In the genomic region with DNA sequence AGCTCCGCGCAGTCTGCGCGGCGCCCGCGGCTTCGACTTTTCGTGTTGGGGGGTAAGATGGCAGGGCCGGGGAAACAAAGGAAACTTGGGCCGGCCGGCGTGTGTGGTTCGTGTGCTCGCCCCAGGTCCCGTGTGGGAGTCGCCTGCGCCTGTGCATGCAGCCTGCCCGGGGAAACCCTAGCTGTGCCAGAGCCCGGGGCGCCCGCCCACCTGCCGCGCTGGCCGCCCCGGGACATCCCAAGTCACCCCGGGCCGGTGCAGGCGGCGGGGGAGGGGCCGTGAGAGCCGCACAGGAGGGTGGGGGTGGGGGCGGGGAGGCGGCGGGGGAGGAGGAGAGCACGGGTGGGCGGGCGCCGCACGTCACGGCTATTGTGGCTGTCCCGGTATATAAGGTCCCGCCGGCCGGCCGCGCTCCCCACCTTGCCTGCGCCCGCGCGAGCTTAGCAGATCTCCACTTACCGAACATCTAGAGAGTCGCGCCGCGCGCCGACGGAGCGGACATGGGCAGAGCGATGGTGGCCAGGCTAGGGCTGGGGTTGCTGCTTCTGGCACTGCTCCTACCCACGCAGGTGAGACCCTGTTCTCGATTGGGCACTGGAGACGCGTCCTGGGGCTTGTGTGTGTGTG, we compare ENCODE assay signal across 8 mouse cellular contexts. TPM values are rescaled to one million over a fixed set of nuclear protein-coding genes. Genes with fewer than 3 reads are reported as not detected.
DNase-seq lines count a peak whose midpoint lies in the region; ATAC-seq and TF ChIP-seq lines count a peak whose summit lies in the region.

No protein-coding gene starts in this region.

- no peaks in the 10 kb centered on the region for H3K9me3 ChIP-seq in ES-Bruce4 (replicated peaks; ENCODE audit: control insufficient read depth, insufficient read depth, low read length, poor library complexity, severe bottlenecking)
- H3K9me3 ChIP-seq in forebrain, embryonic 10.5 days: no peaks in the 10 kb centered on the region
- H3K9me3 ChIP-seq in limb, embryonic 13.5 days: no peaks in the 10 kb centered on the region
- H3K9me3 ChIP-seq in midbrain, embryonic 13.5 days: no peaks in the 10 kb centered on the region

- no peaks in the 10 kb centered on the region; the same call in 1 of the 2 replicates for H3K27me3 ChIP-seq in ES-Bruce4 (ENCODE audit: control insufficient read depth, insufficient read depth, low read length, poor library complexity, severe bottlenecking)
- peaks cover 22% of the 10 kb centered on the region for H3K27me3 ChIP-seq in forebrain, embryonic 10.5 days (ENCODE audit: poor library complexity, severe bottlenecking)
- no peaks in the 10 kb centered on the region for H3K27me3 ChIP-seq in limb, embryonic 13.5 days
- peaks cover 22% of the 10 kb centered on the region for H3K27me3 ChIP-seq in midbrain, embryonic 13.5 days

- DNase-seq in adrenal gland, adult 2 months: peak; percentile 78
- DNase-seq in forebrain, embryonic 10.5 days (ENCODE audit: extremely low spot score, low spot score): peak; percentile 86
- DNase-seq in heart, postnatal 4 days: peak; percentile 65
- peak; percentile 90 to 93 for DNase-seq in spleen, postnatal 36 days (ENCODE audit: low spot score in 2 of 2)
- no peak for DNase-seq in adipocyte (ENCODE audit: low spot score)

- no peak for TF ChIP-seq CTCF in ES-Bruce4 (IDR thresholded peaks at IDR 0.05; ENCODE audit: low read depth, low read length)

- no peaks in the 10 kb centered on the region for H3K36me3 ChIP-seq in ES-Bruce4 (ENCODE audit: control insufficient read depth, insufficient read depth, low read length, poor library complexity, severe bottlenecking)
- H3K36me3 ChIP-seq in forebrain, embryonic 10.5 days (replicated peaks): peaks cover 27% of the 10 kb centered on the region
- H3K36me3 ChIP-seq in limb, embryonic 13.5 days: peaks cover 27% of the 10 kb centered on the region
- H3K36me3 ChIP-seq in midbrain, embryonic 13.5 days: peaks cover 16% of the 10 kb centered on the region

- no peak overlapping the region for H3K27ac ChIP-seq in ES-Bruce4 (ENCODE audit: insufficient read depth, low read length)
- peak overlapping the region; percentile 96 for H3K27ac ChIP-seq in forebrain, embryonic 10.5 days
- H3K27ac ChIP-seq in limb, embryonic 13.5 days: peak overlapping the region; percentile 100
- H3K27ac ChIP-seq in midbrain, embryonic 13.5 days: peak overlapping the region; percentile 99

- ATAC-seq in limb, embryonic 13.5 days (ENCODE audit: low FRiP score, low read depth): peak; percentile 89
- peak; percentile 85 for ATAC-seq in midbrain, embryonic 13.5 days

- peak overlapping the region; percentile 60 for H3K9ac ChIP-seq in ES-Bruce4 (ENCODE audit: low read depth, poor library complexity, severe bottlenecking)
- H3K9ac ChIP-seq in limb, embryonic 13.5 days: peak overlapping the region; percentile 97
- H3K9ac ChIP-seq in midbrain, embryonic 13.5 days (replicated peaks): peak overlapping the region; percentile 98

- no peak for TF ChIP-seq EP300 in ES-Bruce4 (IDR thresholded peaks at IDR 0.05; ENCODE audit: insufficient read depth, low read depth, low read length)

- 0% methylated on average over 64 of the region's 65 CpGs for WGBS in forebrain, embryonic 10.5 days
- under 1% methylated on average over 46 of the region's 65 CpGs for WGBS in limb, embryonic 13.5 days
- 0% methylated on average over 47 of the region's 65 CpGs for WGBS in midbrain, embryonic 13.5 days

- peak overlapping the region; percentile 76 for H3K4me2 ChIP-seq in limb, embryonic 13.5 days (replicated peaks)
- H3K4me2 ChIP-seq in midbrain, embryonic 13.5 days (replicated peaks): peak overlapping the region; percentile 77

- no peak for TF ChIP-seq POLR2A in ES-Bruce4 (IDR thresholded peaks at IDR 0.05; ENCODE audit: insufficient read depth, low read length)

- no peaks in the 10 kb centered on the region for H3K4me1 ChIP-seq in ES-Bruce4 (ENCODE audit: control insufficient read depth, insufficient read depth, low read length)
- peaks cover 48% of the 10 kb centered on the region for H3K4me1 ChIP-seq in forebrain, embryonic 10.5 days
- H3K4me1 ChIP-seq in limb, embryonic 13.5 days: peaks cover 13% of the 10 kb centered on the region
- peaks cover 35% of the 10 kb centered on the region for H3K4me1 ChIP-seq in midbrain, embryonic 13.5 days (replicated peaks)

- peak overlapping the region; percentile 88 for H3K4me3 ChIP-seq in ES-Bruce4 (ENCODE audit: low read depth, low read length)
- H3K4me3 ChIP-seq in forebrain, embryonic 10.5 days: peak overlapping the region; percentile 75
- peak overlapping the region; percentile 83 for H3K4me3 ChIP-seq in limb, embryonic 13.5 days
- H3K4me3 ChIP-seq in midbrain, embryonic 13.5 days (replicated peaks): peak overlapping the region; percentile 66

RNA-seq across cellular contexts. Expression of gene Cd24a, which starts 0.8 kb away (rescaled TPM):
- 126 and 131 TPM in 2 replicates for polyA plus RNA-seq in ES-Bruce4 (2011; ENCODE audit: insufficient read depth, insufficient read length, low read depth, missing spikeins)
- total RNA-seq in adrenal gland, adult 2 months (2021): 10 to 100 TPM; 24.6 to 44.7 TPM
- 12.3 and 16.5 TPM in 2 replicates for polyA plus RNA-seq in adrenal gland, adult 2 months (2012; rRNA removed)
- 183 and 206 TPM in 2 replicates for polyA plus RNA-seq in forebrain, embryonic 10.5 days (2016; fragmentation: Nextera tagmentation; extraction: Ambion mirVana)
- 10 to 100 TPM; 14.6 to 22.6 TPM for total RNA-seq in heart, postnatal 4 days (2021)
- polyA plus RNA-seq in limb, embryonic 13.5 days (2015; fragmentation: Nextera tagmentation; extraction: Ambion mirVana): 403 and 448 TPM in 2 replicates
- polyA plus RNA-seq in midbrain, embryonic 13.5 days (2015; fragmentation: Nextera tagmentation; extraction: Ambion mirVana): 921 and 994 TPM in 2 replicates

RNA-seq across cellular contexts. Expression of gene 1700021F05Rik, which starts 38.1 kb away (rescaled TPM):
- 70.7 and 72.0 TPM in 2 replicates for polyA plus RNA-seq in ES-Bruce4 (2011; ENCODE audit: insufficient read depth, insufficient read length, low read depth, missing spikeins)
- 10 to 100 TPM; 67.6 to 81.4 TPM for total RNA-seq in adrenal gland, adult 2 months (2021)
- polyA plus RNA-seq in adrenal gland, adult 2 months (2012; rRNA removed): 8.0 and 9.2 TPM in 2 replicates
- polyA plus RNA-seq in forebrain, embryonic 10.5 days (2016; fragmentation: Nextera tagmentation; extraction: Ambion mirVana): 63.6 and 64.3 TPM in 2 replicates
- total RNA-seq in heart, postnatal 4 days (2021): 10 to 100 TPM; 89.9 to 94.5 TPM
- 53.8 and 56.2 TPM in 2 replicates for polyA plus RNA-seq in limb, embryonic 13.5 days (2015; fragmentation: Nextera tagmentation; extraction: Ambion mirVana)
- polyA plus RNA-seq in midbrain, embryonic 13.5 days (2015; fragmentation: Nextera tagmentation; extraction: Ambion mirVana): 68.4 and 70.7 TPM in 2 replicates

RNA-seq across cellular contexts. Expression of gene Gm9803, which starts 55.0 kb away (rescaled TPM):
- 28.5 and 40.0 TPM in 2 replicates for polyA plus RNA-seq in ES-Bruce4 (2011; ENCODE audit: insufficient read depth, insufficient read length, low read depth, missing spikeins)
- 10 to 100 TPM; 26.8 to 27.4 TPM for total RNA-seq in adrenal gland, adult 2 months (2021)
- 130 and 175 TPM in 2 replicates for polyA plus RNA-seq in adrenal gland, adult 2 months (2012; rRNA removed)
- polyA plus RNA-seq in forebrain, embryonic 10.5 days (2016; fragmentation: Nextera tagmentation; extraction: Ambion mirVana): 9.4 and 12.7 TPM in 2 replicates
- total RNA-seq in heart, postnatal 4 days (2021): 1 to 10 TPM; 5.8 to 6.4 TPM
- polyA plus RNA-seq in limb, embryonic 13.5 days (2015; fragmentation: Nextera tagmentation; extraction: Ambion mirVana): 13.7 and 19.6 TPM in 2 replicates
- 29.1 and 30.9 TPM in 2 replicates for polyA plus RNA-seq in midbrain, embryonic 13.5 days (2015; fragmentation: Nextera tagmentation; extraction: Ambion mirVana)
